Mouse (Mus musculus) heart, adult 2 months (tissue): ENCODE results near the gene Armc8.

ENCODE experiments used
- CTCF ChIP-seq: fragments of 200-600 bp; IDR thresholded peaks from 2 replicates; pipeline ENCODE4 v1.8.1; 2022; ENCODE audit warnings: antibody characterized with exemption, mild to moderate bottlenecking, moderate library complexity
- EP300 ChIP-seq: fragments of 200-500 bp; IDR thresholded peaks from 2 replicates; pipeline ENCODE4 v1.6.1; 2011; ENCODE audit warnings: low read depth, low read length, control low read depth; ENCODE audit not compliant: insufficient read depth
- POLR2A ChIP-seq: fragments of 200-500 bp; IDR thresholded peaks from 2 replicates; pipeline ENCODE4 v1.6.1; 2011; ENCODE audit warnings: mild to moderate bottlenecking, low read depth, low read length, control low read depth; ENCODE audit not compliant: insufficient read depth

GRCm38 (mm10) chr9:99563714-99564113, 5.0 kb downstream of the Armc8 start:
- TF ChIP-seq POLR2A, result no peak
- TF ChIP-seq CTCF, result no peak
- TF ChIP-seq EP300, result 0 out of 2 replicates have a peak, but pooled peaks have one; percentile 25
